Mouse (Mus musculus): ENCODE measurements around the gene Mad1l1.

DNA sequence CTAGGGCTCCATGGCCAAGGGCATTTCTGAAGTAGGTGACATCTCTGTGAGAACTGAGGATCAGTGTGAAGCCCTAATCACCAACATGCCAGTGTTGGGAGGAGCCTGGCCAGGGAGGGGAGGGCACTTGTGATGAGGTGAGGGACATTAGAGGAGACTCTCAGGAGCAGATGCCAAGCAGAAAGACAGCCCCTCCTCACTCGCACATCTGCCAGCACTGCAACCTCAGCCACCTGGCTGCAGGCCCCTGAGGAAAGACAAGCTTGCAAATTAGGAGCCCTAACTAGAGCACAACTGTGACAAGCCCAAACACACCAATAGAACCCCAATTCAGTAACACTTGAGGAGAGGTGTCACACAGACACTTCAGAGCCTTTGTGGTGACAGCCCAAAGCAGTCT, 120.2 kb downstream of the Mad1l1 start:
- TF ChIP-seq CTCF (IDR thresholded peaks at IDR 0.05; ENCODE audit: borderline replicate concordance, extremely low read depth, insufficient read depth, insufficient read length) (no peak), POLR2A (IDR thresholded peaks at IDR 0.05; ENCODE audit: borderline replicate concordance, extremely low read depth, insufficient read depth, insufficient read length, poor library complexity, severe bottlenecking) (no peak)
